In genomic region chr8:105826379-105826778, GRCm38 (mm10) we compare ENCODE assay signal across 8 mouse cellular contexts. TPM values are rescaled to one million over a fixed set of nuclear protein-coding genes. Genes with fewer than 3 reads are reported as not detected.
DNase-seq lines count a peak whose midpoint lies in the region; ATAC-seq and TF ChIP-seq lines count a peak whose summit lies in the region.

No protein-coding gene starts in this region.

- no peak for ATAC-seq in lung, postnatal 0 days
- no peak for ATAC-seq in embryonic facial prominence, embryonic 13.5 days (ENCODE audit: insufficient number of reproducible peaks, insufficient read depth, low FRiP score, low TSS enrichment, low read depth)
- ATAC-seq in intestine, embryonic 16.5 days, result no peak
- ATAC-seq in midbrain, postnatal 0 days (ENCODE audit: low FRiP score), result no peak

- H3K9me3 ChIP-seq in lung, postnatal 0 days (ENCODE audit: low read length), result no peaks in the 10 kb centered on the region
- H3K9me3 ChIP-seq in embryonic facial prominence, embryonic 13.5 days, result no peaks in the 10 kb centered on the region
- no peaks in the 10 kb centered on the region for H3K9me3 ChIP-seq in intestine, embryonic 16.5 days (ENCODE audit: control insufficient read depth, low read length)
- H3K9me3 ChIP-seq in midbrain, postnatal 0 days (ENCODE audit: low read length), result no peaks in the 10 kb centered on the region

- peaks cover 10% of the 10 kb centered on the region for H3K36me3 ChIP-seq in lung, postnatal 0 days (ENCODE audit: insufficient read depth, low read length)
- H3K36me3 ChIP-seq in embryonic facial prominence, embryonic 13.5 days, result peaks cover 37% of the 10 kb centered on the region
- H3K36me3 ChIP-seq in intestine, embryonic 16.5 days (ENCODE audit: control insufficient read depth, insufficient read depth, low read length), result peaks cover 4% of the 10 kb centered on the region; the same call in 1 of the 2 replicates
- H3K36me3 ChIP-seq in midbrain, postnatal 0 days (ENCODE audit: insufficient read depth, low read length), result peaks cover 6% of the 10 kb centered on the region; the same call in 1 of the 2 replicates

- H3K4me1 ChIP-seq in lung, postnatal 0 days (ENCODE audit: insufficient read depth, low read depth, low read length), result peaks cover 13% of the 10 kb centered on the region
- peaks cover 19% of the 10 kb centered on the region for H3K4me1 ChIP-seq in embryonic facial prominence, embryonic 13.5 days
- H3K4me1 ChIP-seq in intestine, embryonic 16.5 days (ENCODE audit: control insufficient read depth, insufficient read depth, low read length), result peaks cover 9% of the 10 kb centered on the region
- H3K4me1 ChIP-seq in midbrain, postnatal 0 days (ENCODE audit: insufficient read depth, low read length), result peaks cover 10% of the 10 kb centered on the region

- no peaks in the 10 kb centered on the region for H3K27me3 ChIP-seq in lung, postnatal 0 days (replicated peaks; ENCODE audit: insufficient read depth, low read length)
- H3K27me3 ChIP-seq in embryonic facial prominence, embryonic 13.5 days, result no peaks in the 10 kb centered on the region
- H3K27me3 ChIP-seq in intestine, embryonic 16.5 days (replicated peaks; ENCODE audit: control insufficient read depth, insufficient read depth, low read length), result no peaks in the 10 kb centered on the region
- no peaks in the 10 kb centered on the region for H3K27me3 ChIP-seq in midbrain, postnatal 0 days (ENCODE audit: insufficient read depth, low read length)

- no peak for TF ChIP-seq EP300 in lung, postnatal 0 days (IDR thresholded peaks at IDR 0.05)

- peak overlapping the region; percentile 96 for H3K4me3 ChIP-seq in lung, postnatal 0 days (ENCODE audit: low read depth, low read length)
- peak overlapping the region; percentile 87 for H3K4me3 ChIP-seq in embryonic facial prominence, embryonic 13.5 days
- peak overlapping the region; percentile 87 for H3K4me3 ChIP-seq in intestine, embryonic 16.5 days (ENCODE audit: low read length)
- H3K4me3 ChIP-seq in midbrain, postnatal 0 days (ENCODE audit: low read depth, low read length), result peak overlapping the region; percentile 98

- H3K9ac ChIP-seq in lung, postnatal 0 days (replicated peaks; ENCODE audit: low read depth), result peak overlapping the region; percentile 94
- H3K9ac ChIP-seq in embryonic facial prominence, embryonic 13.5 days, result peak overlapping the region; percentile 92
- peak overlapping the region; percentile 89 for H3K9ac ChIP-seq in intestine, embryonic 16.5 days (ENCODE audit: low read depth, low read length)
- peak overlapping the region; percentile 91 for H3K9ac ChIP-seq in midbrain, postnatal 0 days (replicated peaks; ENCODE audit: low read length, poor library complexity, severe bottlenecking)

- TF ChIP-seq CTCF in lung, postnatal 0 days (IDR thresholded peaks at IDR 0.05), result no peak
- TF ChIP-seq CTCF in midbrain, postnatal 0 days (IDR thresholded peaks at IDR 0.05), result no peak

- peak overlapping the region; percentile 82 for H3K27ac ChIP-seq in lung, postnatal 0 days (ENCODE audit: low read length)
- peak overlapping the region; percentile 71; the same call in 1 of the 2 replicates for H3K27ac ChIP-seq in embryonic facial prominence, embryonic 13.5 days
- H3K27ac ChIP-seq in intestine, embryonic 16.5 days (ENCODE audit: low read length), result peak overlapping the region; percentile 69
- H3K27ac ChIP-seq in midbrain, postnatal 0 days (ENCODE audit: low read depth, low read length), result peak overlapping the region; percentile 62

- 2% methylated on average over 4 of the region's 4 CpGs for WGBS in lung, postnatal 0 days
- 9% methylated on average over 4 of the region's 4 CpGs for WGBS in embryonic facial prominence, embryonic 13.5 days
- WGBS in intestine, embryonic 16.5 days, result 3% methylated on average over 4 of the region's 4 CpGs
- 8% methylated on average over 4 of the region's 4 CpGs for WGBS in midbrain, postnatal 0 days

- peak; percentile 18 for DNase-seq in lung, postnatal 0 days (ENCODE audit: low spot score)
- DNase-seq in lung, postnatal 25 days (ENCODE audit: low spot score), result no peak
- DNase-seq in midbrain, postnatal 0 days (ENCODE audit: low spot score), result no peak
- DNase-seq in urinary bladder, adult 2 months (ENCODE audit: low spot score), result no peak
- no peak for DNase-seq in cerebellum, adult 18-20 months
- DNase-seq in cerebellum, postnatal 25 days, result no peak

- H3K4me2 ChIP-seq in lung, postnatal 0 days (replicated peaks; ENCODE audit: low read depth, low read length), result peak overlapping the region; percentile 80
- H3K4me2 ChIP-seq in embryonic facial prominence, embryonic 13.5 days, result peak overlapping the region; percentile 88
- H3K4me2 ChIP-seq in intestine, embryonic 16.5 days (ENCODE audit: low read depth, low read length), result peak overlapping the region; percentile 80
- H3K4me2 ChIP-seq in midbrain, postnatal 0 days (ENCODE audit: low read depth, low read length, poor library complexity, severe bottlenecking), result peak overlapping the region; percentile 96

RNA-seq across cellular contexts. Expression of gene Ranbp10, which starts 0.8 kb away (rescaled TPM):
- polyA plus RNA-seq in lung, postnatal 0 days (2015; fragmentation: Nextera tagmentation; extraction: Ambion mirVana), result 10.5 and 10.9 TPM in 2 replicates
- 15.1 and 17.8 TPM in 2 replicates for polyA plus RNA-seq in embryonic facial prominence, embryonic 13.5 days (2015; fragmentation: Nextera tagmentation; extraction: Ambion mirVana)
- polyA plus RNA-seq in intestine, embryonic 16.5 days (2015; fragmentation: Nextera tagmentation; extraction: Ambion mirVana), result 7.1 and 8.2 TPM in 2 replicates
- total RNA-seq in midbrain, postnatal 0 days (2014; rRNA removed), result 13.4 and 13.5 TPM in 2 replicates
- polyA plus RNA-seq in midbrain, postnatal 0 days (2015; fragmentation: Nextera tagmentation; extraction: Ambion mirVana), result 4.8 and 6.4 TPM in 2 replicates
- polyA plus RNA-seq in urinary bladder, adult 2 months (2012; rRNA removed), result 17.7 and 18.2 TPM in 2 replicates

RNA-seq across cellular contexts. Expression of gene Tsnaxip1, which starts 1.2 kb away (rescaled TPM):
- 2.9 and 3.7 TPM in 2 replicates for polyA plus RNA-seq in lung, postnatal 0 days (2015; fragmentation: Nextera tagmentation; extraction: Ambion mirVana)
- polyA plus RNA-seq in embryonic facial prominence, embryonic 13.5 days (2015; fragmentation: Nextera tagmentation; extraction: Ambion mirVana), result 0.21 and 0.24 TPM in 2 replicates
- not detected in 2 replicates for polyA plus RNA-seq in intestine, embryonic 16.5 days (2015; fragmentation: Nextera tagmentation; extraction: Ambion mirVana)
- 0.14 and 0.16 TPM in 2 replicates for total RNA-seq in midbrain, postnatal 0 days (2014; rRNA removed)
- 0.62 and 0.88 TPM in 2 replicates for polyA plus RNA-seq in midbrain, postnatal 0 days (2015; fragmentation: Nextera tagmentation; extraction: Ambion mirVana)
- polyA plus RNA-seq in urinary bladder, adult 2 months (2012; rRNA removed), result not detected in 2 replicates

RNA-seq across cellular contexts. Expression of gene Cenpt, which starts 26.7 kb away (rescaled TPM):
- polyA plus RNA-seq in lung, postnatal 0 days (2015; fragmentation: Nextera tagmentation; extraction: Ambion mirVana), result 14.3 and 15.9 TPM in 2 replicates
- 56.0 and 58.7 TPM in 2 replicates for polyA plus RNA-seq in embryonic facial prominence, embryonic 13.5 days (2015; fragmentation: Nextera tagmentation; extraction: Ambion mirVana)
- 25.5 and 28.9 TPM in 2 replicates for polyA plus RNA-seq in intestine, embryonic 16.5 days (2015; fragmentation: Nextera tagmentation; extraction: Ambion mirVana)
- 44.8 and 48.6 TPM in 2 replicates for total RNA-seq in midbrain, postnatal 0 days (2014; rRNA removed)
- 45.2 and 48.7 TPM in 2 replicates for polyA plus RNA-seq in midbrain, postnatal 0 days (2015; fragmentation: Nextera tagmentation; extraction: Ambion mirVana)
- polyA plus RNA-seq in urinary bladder, adult 2 months (2012; rRNA removed), result 14.5 and 21.2 TPM in 2 replicates

RNA-seq across cellular contexts. Expression of gene Thap11, which starts 28.6 kb away (rescaled TPM):
- polyA plus RNA-seq in lung, postnatal 0 days (2015; fragmentation: Nextera tagmentation; extraction: Ambion mirVana), result 46.3 and 50.1 TPM in 2 replicates
- polyA plus RNA-seq in embryonic facial prominence, embryonic 13.5 days (2015; fragmentation: Nextera tagmentation; extraction: Ambion mirVana), result 73.5 and 77.5 TPM in 2 replicates
- 49.4 and 49.6 TPM in 2 replicates for polyA plus RNA-seq in intestine, embryonic 16.5 days (2015; fragmentation: Nextera tagmentation; extraction: Ambion mirVana)
- 52.0 and 80.1 TPM in 2 replicates for total RNA-seq in midbrain, postnatal 0 days (2014; rRNA removed)
- polyA plus RNA-seq in midbrain, postnatal 0 days (2015; fragmentation: Nextera tagmentation; extraction: Ambion mirVana), result 40.1 and 42.9 TPM in 2 replicates
- polyA plus RNA-seq in urinary bladder, adult 2 months (2012; rRNA removed), result 42.2 and 44.4 TPM in 2 replicates

RNA-seq across cellular contexts. Expression of gene Nutf2, which starts 34.0 kb away (rescaled TPM):
- 82.3 and 97.4 TPM in 2 replicates for polyA plus RNA-seq in lung, postnatal 0 days (2015; fragmentation: Nextera tagmentation; extraction: Ambion mirVana)
- polyA plus RNA-seq in embryonic facial prominence, embryonic 13.5 days (2015; fragmentation: Nextera tagmentation; extraction: Ambion mirVana), result 191 and 275 TPM in 2 replicates
- 165 and 207 TPM in 2 replicates for polyA plus RNA-seq in intestine, embryonic 16.5 days (2015; fragmentation: Nextera tagmentation; extraction: Ambion mirVana)
- 60.7 and 65.2 TPM in 2 replicates for total RNA-seq in midbrain, postnatal 0 days (2014; rRNA removed)
- 109 and 137 TPM in 2 replicates for polyA plus RNA-seq in midbrain, postnatal 0 days (2015; fragmentation: Nextera tagmentation; extraction: Ambion mirVana)
- 79.8 and 95.3 TPM in 2 replicates for polyA plus RNA-seq in urinary bladder, adult 2 months (2012; rRNA removed)
